Mouse (Mus musculus): Measurements from ENCODE around the gene Tada3.

GRCm38 (mm10) chr6:113361476-113361875 lies 16.2 kb downstream of the Tada3 start:
- TF ChIP-seq CTCF (IDR thresholded peaks at IDR 0.05; ENCODE audit: insufficient read depth, low read depth, low read length) (no peak), POLR2A (IDR thresholded peaks at IDR 0.05; ENCODE audit: insufficient read depth, low read depth, low read length) (no peak)

Measured in olfactory bulb, adult 2 months (tissue).